Mouse (Mus musculus) kidney, adult 9 months (tissue): ENCODE measurements around the gene Eef2kmt.

Source experiments
- DNase-seq: peaks from one replicate; pipeline ENCODE4 v3.0.0; 2022

The Eef2kmt gene

DNA sequence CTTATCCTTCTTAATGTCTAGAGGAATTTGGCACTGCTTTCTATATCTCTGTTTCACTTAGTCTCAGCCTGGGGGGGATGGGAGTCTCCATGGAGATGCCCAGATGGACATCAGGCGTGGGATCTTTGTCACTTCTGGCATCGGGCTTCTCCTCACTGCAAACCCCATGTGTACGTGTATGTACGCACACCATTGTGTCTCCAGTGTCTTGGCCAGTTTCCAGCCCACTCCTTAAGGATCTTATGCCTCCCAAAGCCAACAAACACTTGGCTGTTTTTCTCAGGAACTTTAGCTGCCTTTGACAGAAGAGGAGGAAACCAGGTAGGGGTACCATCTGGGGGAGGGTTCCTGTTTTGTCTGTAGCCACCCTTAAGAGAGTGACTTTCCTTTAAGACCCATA, 34.4 kb downstream of the Eef2kmt start:
- no peak for DNase-seq

GRCm38 (mm10) chr16:5217341-5218133, 38.2 kb downstream of the Eef2kmt start:
- DNase-seq: peak; percentile 85

DNA sequence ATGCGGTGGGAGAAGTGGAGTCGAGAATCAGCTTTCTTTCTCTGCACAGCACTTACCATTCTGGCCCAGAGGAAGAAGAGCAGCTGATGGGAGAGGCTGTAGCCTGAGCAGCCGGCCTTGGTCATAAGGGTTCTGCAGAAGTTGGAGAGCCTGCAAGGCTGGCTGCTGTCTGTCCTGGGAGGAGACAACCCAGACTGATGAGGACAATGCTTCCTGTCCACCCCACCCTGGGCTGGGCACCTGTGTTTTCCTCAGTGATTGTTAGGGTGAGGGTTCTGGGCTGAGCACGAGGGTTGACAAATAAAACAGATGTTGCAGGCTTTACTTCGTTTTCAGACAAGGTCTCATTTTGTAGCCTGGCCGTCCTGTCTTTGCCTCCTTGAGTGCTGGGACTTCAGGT, 39.1 kb downstream of the Eef2kmt start:
- DNase-seq: no peak

GRCm38 (mm10) chr16:5214126-5214525, 41.7 kb downstream of the Eef2kmt start:
- no peak for DNase-seq

- no peak for DNase-seq
Measured at GRCm38 (mm10) chr16:5212150-5212549, 43.6 kb downstream of the Eef2kmt start.

DNA sequence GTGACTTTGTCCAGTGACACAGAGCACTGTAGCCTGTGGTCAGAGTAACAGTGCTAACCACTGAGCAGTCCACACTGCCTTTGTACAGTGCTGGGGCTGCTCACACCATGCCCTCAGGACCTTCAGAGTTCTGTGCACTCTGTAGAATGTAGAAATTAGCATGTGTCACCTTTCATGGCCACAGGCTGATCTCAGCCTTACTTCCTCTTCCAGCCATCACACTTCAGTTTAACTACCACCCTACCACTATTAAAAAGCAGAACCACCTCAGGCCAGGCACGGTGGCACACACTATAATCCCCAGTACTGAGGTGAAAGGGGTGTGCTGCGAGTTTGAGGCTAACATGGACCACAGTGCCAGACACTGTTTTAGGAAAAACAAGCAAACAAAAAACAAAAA, 45.4 kb downstream of the Eef2kmt start:
- DNase-seq: no peak

DNA sequence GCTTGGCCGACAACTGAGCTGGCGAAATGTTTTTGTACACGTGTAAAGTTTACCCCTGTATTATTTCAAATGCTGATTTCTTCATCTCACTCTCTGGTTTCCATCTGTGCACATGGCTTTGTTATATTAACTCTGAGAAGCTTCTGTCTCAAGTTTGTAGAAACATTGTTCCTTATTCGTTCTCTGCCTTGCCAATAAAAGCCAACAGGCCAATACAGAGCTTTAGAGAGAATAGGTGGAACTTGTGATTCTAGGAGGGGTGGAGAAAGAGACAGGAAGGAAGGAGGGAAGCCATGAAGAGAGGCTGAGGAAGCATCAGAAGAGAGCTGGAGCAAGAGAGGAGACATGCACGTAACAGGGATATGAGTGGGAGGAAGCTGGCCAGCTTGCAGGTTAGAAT, 49.7 kb downstream of the Eef2kmt start:
- DNase-seq: no peak

DNA sequence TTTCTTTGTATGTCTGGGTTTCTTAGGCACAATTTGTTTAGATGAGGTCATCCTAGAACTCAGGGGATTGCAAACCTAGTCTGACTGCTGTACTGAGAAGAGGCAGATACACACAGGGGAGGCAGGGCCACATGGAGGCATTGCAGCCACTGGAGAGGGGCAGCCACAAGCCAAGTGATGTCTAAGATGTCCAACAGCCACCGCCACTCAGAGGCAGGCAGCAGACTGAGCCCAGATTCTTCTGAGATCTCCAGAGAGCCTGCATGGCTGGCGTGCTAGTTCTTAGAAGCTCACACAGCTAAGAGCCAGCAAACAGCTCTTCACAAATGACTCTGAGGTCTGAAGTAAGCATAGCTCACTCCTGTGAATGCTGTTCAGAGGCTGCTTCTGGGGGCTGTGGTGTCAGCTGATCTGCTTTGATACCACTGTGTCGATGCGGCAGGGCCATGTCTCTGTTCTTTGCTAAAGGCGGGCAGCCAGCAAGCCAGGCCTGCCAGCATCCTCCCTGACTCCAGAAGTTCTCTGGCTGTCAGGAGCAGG, 50.3 kb downstream of the Eef2kmt start:
- DNase-seq: no peak

DNA sequence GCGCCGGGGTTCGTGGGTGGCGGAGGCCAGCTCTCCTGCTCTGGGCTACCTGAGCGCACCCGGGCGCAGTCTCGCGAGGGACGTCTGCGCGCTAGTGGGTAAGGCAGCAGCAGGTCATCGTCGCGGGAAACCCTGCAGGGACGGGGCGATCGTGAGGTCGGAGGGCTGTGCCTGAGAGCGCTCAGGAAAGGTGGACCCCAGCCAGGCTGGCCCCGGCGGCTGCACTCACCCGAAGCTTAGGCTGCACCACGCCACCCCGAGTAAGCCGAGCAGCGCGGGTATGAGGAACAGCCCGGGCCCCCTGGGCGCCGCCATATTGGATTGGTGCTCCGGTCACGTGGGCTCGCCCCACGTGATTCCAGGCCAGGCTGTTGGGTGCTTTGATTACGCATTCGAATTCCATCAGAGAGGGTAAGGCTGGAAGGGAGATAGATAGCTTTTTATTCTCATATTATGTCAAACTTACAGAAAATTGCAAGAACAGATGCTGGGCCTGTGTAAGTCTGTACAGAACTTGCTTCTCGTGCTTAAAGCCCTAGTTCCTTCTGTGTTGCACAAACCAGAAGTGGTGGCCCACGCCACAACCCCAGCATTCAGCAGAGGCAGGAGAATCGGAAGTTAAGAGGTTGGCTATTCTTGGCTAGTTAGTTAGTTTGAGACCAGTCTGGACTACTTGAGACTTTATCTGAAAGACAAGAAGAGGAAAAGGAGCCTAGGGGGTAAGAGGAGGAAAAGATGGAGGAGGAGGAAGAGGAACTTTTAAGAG, 51.9 kb downstream of the Eef2kmt start, which contains the start of gene Nagpa:
Gene Nagpa, minus strand, starts transcription at position 345 of the 766 bp plus-strand sequence.
- peak; percentile 84 for DNase-seq

GRCm38 (mm10) chr16:5203200-5203599, 52.6 kb downstream of the Eef2kmt start:
- peak; percentile 11 for DNase-seq

DNA sequence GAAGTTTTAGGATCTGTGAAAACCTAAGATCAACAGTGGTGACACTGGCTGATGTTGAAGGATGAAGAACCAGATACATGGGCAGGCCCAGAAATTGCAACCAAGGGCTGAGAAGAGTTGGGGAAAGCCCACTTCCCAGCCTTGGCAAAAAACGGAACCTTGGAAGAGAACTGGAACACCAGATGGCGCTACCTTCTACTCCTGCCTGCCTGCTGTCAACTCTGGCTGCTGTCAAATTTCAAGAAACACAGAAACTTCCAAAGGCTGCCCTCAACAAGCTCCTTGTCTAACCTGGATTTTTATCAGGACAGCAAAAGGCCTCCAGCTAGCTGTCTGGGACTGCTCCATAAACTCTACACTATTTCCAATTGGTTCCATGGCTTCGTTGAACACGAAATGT, 53.1 kb downstream of the Eef2kmt start:
- peak; percentile 74 for DNase-seq

DNA sequence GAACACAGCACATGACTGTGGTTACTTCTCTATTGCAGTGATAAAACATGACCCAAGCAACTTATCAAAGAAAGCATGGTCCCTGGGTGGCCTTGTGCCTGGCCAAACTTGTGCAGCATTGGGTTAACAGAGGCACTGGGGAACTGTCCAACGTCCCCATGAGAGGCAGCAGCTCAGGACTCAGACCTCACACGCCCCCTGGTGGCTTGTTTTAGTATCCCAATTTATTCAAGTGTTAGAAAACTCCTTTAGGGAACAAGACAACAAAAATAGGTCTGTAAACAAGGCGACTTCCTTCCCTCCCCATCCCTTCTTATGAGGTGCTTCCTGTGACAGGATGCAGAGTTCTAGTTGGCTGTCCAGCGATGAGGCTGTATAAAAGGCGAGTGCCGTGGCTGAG, 60.7 kb downstream of the Eef2kmt start:
- peak; percentile 81 for DNase-seq
